In genomic region chr13:38605353-38605752, GRCm38 (mm10) we compare ENCODE assay signal across 22 mouse cellular contexts. TPM values are rescaled to one million over a fixed set of nuclear protein-coding genes. Genes with fewer than 3 reads are reported as not detected.
DNase-seq lines count a peak whose midpoint lies in the region; ATAC-seq and TF ChIP-seq lines count a peak whose summit lies in the region.
"Had no signal": no experiment of that assay in that cellular context is flagged by ENCODE, and none has a peak within 500 bp of the region (broad histone marks: within the 10 kb centered on the region; RNA-seq: fewer than 3 reads in every experiment).

No protein-coding gene starts in this region.

- intact Hi-C loops in gastrocnemius, postnatal 36 days (cut with DNase I), result loop anchor here (10.0 kb wide), 1 partner anchor 381 kb away; no protein-coding TSS in a partner anchor

- ATAC-seq in liver, postnatal 0 days, result no peak
- ATAC-seq: activated CD4-positive, CD25-positive, alpha-beta regulatory T cell, adult 4 months; forebrain, embryonic 14.5 days; intestine, embryonic 15.5 days; Patski had no signal

- H3K27ac ChIP-seq in liver, adult 2 months (replicated peaks; ENCODE audit: insufficient read depth, low read depth, low read length), result no peak overlapping the region
- no peak overlapping the region for H3K27ac ChIP-seq in liver, postnatal 0 days (ENCODE audit: low read depth)
- H3K27ac ChIP-seq: embryonic facial prominence, embryonic 15.5 days; forebrain, embryonic 10.5 days; hindbrain, embryonic 10.5 days; hindbrain, embryonic 14.5 days; intestine, embryonic 15.5 days had no signal

- H3K27me3 ChIP-seq in liver, adult 2 months (ENCODE audit: control insufficient read depth, insufficient read depth, low read length), result no peaks in the 10 kb centered on the region
- H3K27me3 ChIP-seq in liver, postnatal 0 days (ENCODE audit: insufficient read depth, low read length), result no peaks in the 10 kb centered on the region
- H3K27me3 ChIP-seq: CH12.LX; embryonic facial prominence, embryonic 15.5 days; heart, embryonic 12.5 days; intestine, embryonic 15.5 days; Patski had no signal

- no peaks in the 10 kb centered on the region for H3K79me2 ChIP-seq in liver, adult 2 months (ENCODE audit: control insufficient read depth, insufficient read depth, low read length)

- no peaks in the 10 kb centered on the region for H3K9me3 ChIP-seq in liver, postnatal 0 days (ENCODE audit: low read length)
- H3K9me3 ChIP-seq: embryonic facial prominence, embryonic 15.5 days; forebrain, embryonic 10.5 days; heart, embryonic 12.5 days; hindbrain, embryonic 10.5 days; intestine, embryonic 15.5 days had no signal

- no peak overlapping the region for H3K4me2 ChIP-seq in liver, postnatal 0 days (ENCODE audit: low read depth, low read length)
- H3K4me2 ChIP-seq: embryonic facial prominence, embryonic 15.5 days; heart, embryonic 12.5 days; hindbrain, embryonic 14.5 days; intestine, embryonic 15.5 days had no signal

- H3K36me3 ChIP-seq in liver, adult 2 months (ENCODE audit: control insufficient read depth, insufficient read depth, low read length), result peaks cover 10% of the 10 kb centered on the region; the same call in 1 of the 2 replicates
- H3K36me3 ChIP-seq in liver, postnatal 0 days (replicated peaks; ENCODE audit: insufficient read depth, low read length), result peaks cover 21% of the 10 kb centered on the region
- H3K36me3 ChIP-seq: intestine, embryonic 15.5 days had no signal

- no peaks in the 10 kb centered on the region for H3K4me1 ChIP-seq in liver, adult 2 months (ENCODE audit: control insufficient read depth, insufficient read depth, low read length)
- H3K4me1 ChIP-seq in liver, postnatal 0 days (ENCODE audit: insufficient read depth), result no peaks in the 10 kb centered on the region
- H3K4me1 ChIP-seq: embryonic facial prominence, embryonic 15.5 days; forebrain, embryonic 10.5 days; intestine, embryonic 15.5 days had no signal

- DNase-seq in gastrocnemius, adult 18-20 months (ENCODE audit: low spot score), result peak; percentile 53
- DNase-seq in gastrocnemius, postnatal 36 days, result no peak
- peak; percentile 57 for DNase-seq in liver, adult 2 months (ENCODE audit: extremely low read depth, low read depth, low spot score)
- DNase-seq in liver, postnatal 0 days, result no peak
- DNase-seq in adrenal gland, postnatal 25 days, result peak; percentile 31
- DNase-seq in retina, postnatal 1 day, result no peak
- no peak for DNase-seq in spleen, adult 18-20 months
- DNase-seq: cerebellum, adult 8-10 months; embryo, embryonic 11 days; gastrocnemius, postnatal 10 days; kidney, adult 18-20 months had no signal

- H3K9ac ChIP-seq in liver, adult 2 months (ENCODE audit: low read depth, low read length), result no peak overlapping the region
- H3K9ac ChIP-seq in liver, postnatal 0 days (replicated peaks), result no peak overlapping the region
- H3K9ac ChIP-seq: embryonic facial prominence, embryonic 15.5 days; heart, embryonic 12.5 days; hindbrain, embryonic 14.5 days; intestine, embryonic 15.5 days had no signal

- WGBS in liver, adult 2 months, result 51% methylated on average over 6 of the region's 6 CpGs
- 85% methylated on average over 6 of the region's 6 CpGs for WGBS in liver, postnatal 0 days (ENCODE audit: insufficient replicate concordance)

- no peak for TF ChIP-seq EP300 in liver, postnatal 0 days (IDR thresholded peaks at IDR 0.05; ENCODE audit: low read depth)

- TF ChIP-seq CTCF in liver, adult 2 months (IDR thresholded peaks at IDR 0.05; ENCODE audit: low read depth, low read length), result no peak
- TF ChIP-seq CTCF in liver, postnatal 0 days (IDR thresholded peaks at IDR 0.05; ENCODE audit: low read depth), result no peak

- TF ChIP-seq POLR2A in liver, adult 2 months (IDR thresholded peaks at IDR 0.05; ENCODE audit: extremely low read depth, insufficient read depth, low read length), result no peak

- no peak overlapping the region for H3K4me3 ChIP-seq in liver, adult 2 months (ENCODE audit: insufficient read depth, low read depth, low read length)
- no peak overlapping the region for H3K4me3 ChIP-seq in liver, postnatal 0 days (ENCODE audit: low read depth, low read length)
- H3K4me3 ChIP-seq: embryonic facial prominence, embryonic 15.5 days; erythroblast, embryonic 14.5 days; forebrain, embryonic 10.5 days; heart, embryonic 12.5 days; hindbrain, embryonic 10.5 days; intestine, embryonic 15.5 days had no signal

RNA-seq across cellular contexts. Expression of gene Bloc1s5, which starts 29.6 kb away (rescaled TPM):
- total RNA-seq in gastrocnemius, adult 18-20 months (2021), result 1 to 10 TPM; 6.0 to 7.1 TPM
- total RNA-seq in gastrocnemius, postnatal 36 days (2021), result 1 to 10 TPM; 6.6 TPM
- total RNA-seq in liver, adult 2 months (2014; rRNA removed), result 12.6 and 13.0 TPM in 2 replicates
- polyA plus RNA-seq in liver, adult 2 months (2012; rRNA removed), result 7.2 and 7.8 TPM in 2 replicates
- 13.9 and 16.0 TPM in 2 replicates for polyA plus RNA-seq in liver, postnatal 0 days (2015; fragmentation: Nextera tagmentation; extraction: Ambion mirVana)
- total RNA-seq in adrenal gland, postnatal 25 days (2021), result 13.8 and 24.4 TPM in 2 replicates

RNA-seq across cellular contexts. Expression of gene Eef1e1, which starts 53.5 kb away (rescaled TPM):
- total RNA-seq in gastrocnemius, adult 18-20 months (2021), result 10 to 100 TPM; 11.1 to 12.1 TPM
- total RNA-seq in gastrocnemius, postnatal 36 days (2021), result 10 to 100 TPM; 11.8 to 13.3 TPM
- total RNA-seq in liver, adult 2 months (2014; rRNA removed), result 5.6 and 7.1 TPM in 2 replicates
- 4.0 and 4.3 TPM in 2 replicates for polyA plus RNA-seq in liver, adult 2 months (2012; rRNA removed)
- 23.9 and 25.5 TPM in 2 replicates for polyA plus RNA-seq in liver, postnatal 0 days (2015; fragmentation: Nextera tagmentation; extraction: Ambion mirVana)
- total RNA-seq in adrenal gland, postnatal 25 days (2021), result 30.4 and 36.9 TPM in 2 replicates

Comparison
In these comparisons a context has a peak if more than half of its experiments do, and no peak if none do; other contexts are left out.
1. DNase-seq: peak in gastrocnemius, adult 18-20 months (single experiment), liver, adult 2 months (single experiment) and adrenal gland, postnatal 25 days (single experiment); none in gastrocnemius, postnatal 36 days (0 of 2), liver, postnatal 0 days (single experiment), retina, postnatal 1 day (single experiment) and spleen, adult 18-20 months (0 of 2).